Mouse (Mus musculus) T-helper 1 cell (primary cell): ENCODE measurements around the gene Tnnc2.

Experiments
- in situ Hi-C: fragments of 300-600 bp; cut with MboI, MseI; formaldehyde crosslinking; loops from one replicate; pipeline ENCODE4 v1.15.1; 2025; ENCODE audit warnings: high pct_unique_total_duplicates

Tnnc2 gene

GRCm38 (mm10) chr2:164795868-164796267 is 16.1 kb upstream of the Tnnc2 start:
- in situ Hi-C loops = no loop called here

DNA sequence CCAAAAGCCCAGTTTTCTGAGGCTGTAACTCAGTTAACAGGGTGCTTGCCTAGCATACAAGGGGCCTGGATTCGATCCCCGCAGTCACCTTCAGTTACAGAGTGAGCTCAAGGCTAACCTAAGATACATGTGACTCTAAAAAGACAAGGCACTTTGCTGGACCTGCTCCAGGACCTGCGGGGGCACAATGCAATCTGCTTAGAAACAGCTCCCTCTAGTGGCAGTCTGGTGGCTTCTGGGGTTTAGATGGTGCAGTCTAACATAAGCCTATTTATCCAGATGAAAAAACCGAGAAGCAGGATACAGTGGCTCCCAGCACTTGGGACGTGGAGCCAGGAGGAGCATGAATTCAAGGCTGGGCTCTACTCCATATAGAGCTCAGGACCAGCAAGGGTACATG is 14.5 kb upstream of the Tnnc2 start:
- in situ Hi-C loops = no loop called here

GRCm38 (mm10) chr2:164793772-164794171 is 14.0 kb upstream of the Tnnc2 start:
- in situ Hi-C loops = no loop called here

DNA sequence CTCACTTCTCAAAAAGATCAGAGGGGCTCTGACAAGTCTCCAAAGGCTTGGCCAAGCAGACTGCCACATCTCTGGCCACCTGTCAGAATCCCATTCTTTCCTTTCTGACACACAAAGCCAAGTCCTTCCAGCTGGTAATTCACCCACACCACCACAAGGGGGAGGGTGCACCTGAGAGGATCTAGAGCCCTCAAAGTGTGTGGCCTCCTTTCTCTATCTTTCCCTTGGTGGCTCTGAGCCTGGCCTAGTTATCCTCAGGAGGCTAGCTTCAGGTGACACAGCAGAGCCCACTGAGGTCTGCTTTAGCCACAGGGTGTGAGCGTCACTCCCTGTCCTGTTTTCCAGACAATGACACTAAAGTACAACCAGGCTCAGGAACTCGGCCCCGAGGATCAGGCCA is 13.5 kb upstream of the Tnnc2 start:
- in situ Hi-C loops = no loop called here

GRCm38 (mm10) chr2:164792400-164793190 is 12.8 kb upstream of the Tnnc2 start:
- in situ Hi-C loops = no loop called here

GRCm38 (mm10) chr2:164791841-164792261 is 12.1 kb upstream of the Tnnc2 start:
- in situ Hi-C loops = no loop called here

DNA sequence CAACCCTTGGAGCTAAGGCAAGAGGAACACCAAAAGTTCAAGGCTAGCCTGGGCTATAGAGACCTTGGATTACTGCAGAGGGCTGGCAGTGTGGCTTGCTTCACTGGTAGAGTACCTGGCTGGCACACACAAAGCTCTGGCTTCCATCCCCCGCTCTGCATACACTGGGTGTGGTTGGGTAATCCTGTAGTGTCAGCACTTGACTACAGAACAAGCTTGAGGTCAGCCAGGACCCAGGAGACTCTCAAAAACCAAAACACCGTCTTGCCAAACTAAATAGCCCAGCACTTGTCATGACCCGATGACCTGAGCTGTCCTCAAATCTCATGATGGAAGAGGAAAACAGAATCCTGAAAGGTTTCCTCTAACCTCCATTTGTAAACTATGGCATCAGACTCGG is 10.7 kb upstream of the Tnnc2 start:
- in situ Hi-C loops = no loop called here

DNA sequence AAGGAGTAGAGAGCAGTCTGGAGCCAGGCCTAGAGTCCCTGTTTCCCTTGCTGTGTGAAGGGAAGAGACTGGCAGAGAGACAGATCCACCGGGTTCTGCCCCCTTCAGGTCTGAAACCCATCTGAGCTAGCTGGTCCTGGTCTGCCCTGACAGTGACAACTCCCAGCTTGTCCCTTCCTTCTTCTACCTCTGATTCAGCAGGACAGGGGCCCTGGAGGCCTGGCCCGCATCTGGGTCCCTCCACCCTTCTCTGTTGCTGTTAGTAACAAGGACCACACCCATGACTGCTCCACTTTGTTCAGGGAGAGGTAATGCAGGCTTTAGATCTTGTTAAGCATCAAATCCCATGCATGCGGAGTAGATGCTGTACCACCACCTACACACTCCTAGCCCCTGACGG is 8.6 kb upstream of the Tnnc2 start:
- in situ Hi-C loops = no loop called here

DNA sequence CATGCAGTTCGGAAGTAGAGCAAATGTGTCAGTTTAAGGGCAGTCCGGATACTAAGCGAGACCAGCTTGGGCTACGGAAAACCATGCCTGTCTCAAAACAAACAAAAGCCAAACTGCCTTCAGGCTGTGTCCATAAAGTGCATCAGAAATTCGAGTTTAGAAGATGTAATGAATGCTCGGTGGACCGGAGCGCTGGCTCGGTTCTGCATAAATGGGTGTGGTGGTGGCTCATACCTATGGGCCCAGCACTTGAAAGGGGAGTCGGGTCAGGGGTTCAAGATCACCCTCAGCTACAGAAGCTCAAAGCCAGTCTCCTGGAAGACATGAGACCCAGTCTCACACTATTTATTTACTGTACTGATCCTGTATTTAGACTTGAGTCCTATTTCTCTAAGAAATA is 8.0 kb upstream of the Tnnc2 start:
- in situ Hi-C loops = no loop called here

DNA sequence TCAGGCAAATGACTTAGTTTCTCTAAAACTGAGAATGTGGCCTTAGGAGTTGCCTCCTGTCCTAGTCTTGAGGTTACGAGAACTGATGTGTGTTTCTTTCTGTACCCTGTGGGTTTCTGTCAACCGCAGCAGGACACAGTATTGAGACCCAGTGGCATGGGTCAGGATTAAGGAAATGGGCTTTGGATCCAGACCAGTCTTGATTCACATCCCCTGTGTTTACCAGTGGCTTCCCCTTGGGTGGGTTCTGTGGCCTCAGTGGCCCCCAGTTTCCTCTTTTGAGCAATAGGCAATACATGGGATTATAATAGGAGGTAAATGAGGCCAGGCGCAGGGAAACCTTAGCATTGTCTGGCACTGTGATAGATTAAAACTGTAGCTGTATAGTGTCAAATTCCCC is 7.3 kb upstream of the Tnnc2 start:
- in situ Hi-C loops = no loop called here

DNA sequence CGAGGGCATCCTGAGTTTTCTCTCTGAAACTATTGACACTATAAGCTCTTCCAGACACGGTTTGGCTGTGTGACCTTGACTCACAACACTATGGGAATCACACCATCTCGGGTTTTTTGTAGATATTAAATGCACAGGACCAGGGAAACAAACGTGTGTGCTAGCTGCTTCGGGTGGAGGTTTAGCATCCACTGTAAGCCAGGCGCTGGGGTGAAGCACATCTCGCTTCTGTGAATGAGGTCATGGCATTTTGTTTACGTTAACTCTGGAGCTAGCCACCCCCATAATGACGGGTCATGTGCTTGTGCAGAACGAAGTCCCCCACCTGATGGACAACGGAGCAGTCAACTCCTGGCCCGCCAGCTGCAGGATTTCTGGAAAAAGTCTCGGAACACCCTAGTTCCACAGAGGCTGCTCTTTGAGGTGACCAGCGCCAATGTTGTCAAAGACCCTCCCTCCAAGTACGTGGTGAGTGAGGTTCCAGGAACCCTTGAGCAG is 6.7 kb upstream of the Tnnc2 start:
- in situ Hi-C loops = no loop called here

DNA sequence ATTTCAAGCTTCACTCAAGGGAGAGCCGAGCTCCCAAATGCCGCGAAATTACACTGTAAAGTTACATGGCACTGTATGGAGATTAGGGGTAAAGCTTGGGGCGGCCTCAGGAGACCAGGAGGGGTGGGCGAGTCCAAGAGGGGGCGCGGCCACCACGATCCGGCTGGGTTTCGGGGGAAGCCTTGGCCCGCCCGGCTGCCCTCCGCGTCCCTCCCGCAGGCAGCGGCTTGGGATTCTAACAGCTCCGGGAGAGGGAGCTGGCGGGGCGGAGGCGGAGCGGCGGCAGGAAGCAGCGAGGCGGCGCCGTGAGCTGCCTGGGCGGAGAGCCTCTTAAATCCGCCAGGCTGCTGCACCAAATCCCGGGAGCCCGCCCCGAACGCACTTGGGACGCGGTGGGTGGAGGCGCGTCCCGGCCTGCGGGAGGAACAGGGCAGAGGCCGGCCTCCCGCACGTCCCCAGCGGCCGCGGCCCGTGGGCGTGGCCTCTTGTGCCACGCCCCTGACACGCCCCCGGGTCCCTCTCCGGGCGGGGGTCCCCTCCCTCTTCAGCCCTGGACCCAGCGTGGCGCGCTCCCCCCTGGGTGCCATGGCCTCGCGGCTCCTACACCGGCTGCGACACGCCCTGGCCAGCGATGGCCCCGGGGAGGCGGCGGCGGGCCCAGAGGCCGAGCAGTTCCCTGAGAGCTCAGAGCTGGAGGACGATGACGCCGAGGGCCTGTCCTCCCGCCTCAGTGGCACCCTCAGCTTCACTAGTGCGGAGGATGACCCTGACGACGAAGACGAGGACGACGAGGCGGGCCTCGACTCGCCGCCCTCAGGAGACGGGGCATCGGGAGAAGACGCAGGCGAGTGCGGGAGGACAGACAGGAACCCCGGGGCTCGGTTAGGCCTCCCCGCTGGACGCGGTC is 6.0 kb upstream of the Tnnc2 start, which contains the start of gene Snx21:
Gene Snx21, plus strand, starts transcription at position 343 of the 907 bp plus-strand sequence.
- in situ Hi-C loops = no loop called here

DNA sequence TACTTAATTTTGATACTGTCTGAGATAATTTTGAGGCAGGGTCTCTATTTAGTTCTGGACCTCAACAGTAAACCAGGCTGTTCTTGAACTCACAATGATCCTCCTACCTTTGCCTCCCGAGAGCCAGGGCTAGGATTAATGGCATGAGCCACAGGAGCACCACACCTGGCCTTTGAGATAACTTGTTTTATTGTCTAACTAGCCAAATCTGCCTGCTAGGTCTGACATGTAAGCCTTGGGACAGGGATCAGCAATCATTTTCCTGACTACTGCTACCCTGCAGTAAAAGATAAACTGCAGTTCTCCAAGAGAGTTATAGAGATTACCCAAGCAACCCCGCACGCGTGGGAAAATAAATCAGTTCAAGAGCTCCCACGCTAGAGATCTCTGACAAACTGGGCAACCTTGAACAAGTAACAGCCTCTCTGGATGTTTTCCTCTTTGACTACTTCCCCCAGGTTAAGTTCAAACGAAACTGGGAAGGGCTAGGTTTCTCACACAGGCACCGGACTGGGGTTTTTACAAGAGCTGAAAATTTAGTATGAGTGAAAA is 5.2 kb upstream of the Tnnc2 start:
- in situ Hi-C loops = no loop called here

GRCm38 (mm10) chr2:164783926-164784581 is 4.3 kb upstream of the Tnnc2 start:
- in situ Hi-C loops = no loop called here

- in situ Hi-C loops = no loop called here
Measured at GRCm38 (mm10) chr2:164781876-164782275, 2.1 kb upstream of the Tnnc2 start.

DNA sequence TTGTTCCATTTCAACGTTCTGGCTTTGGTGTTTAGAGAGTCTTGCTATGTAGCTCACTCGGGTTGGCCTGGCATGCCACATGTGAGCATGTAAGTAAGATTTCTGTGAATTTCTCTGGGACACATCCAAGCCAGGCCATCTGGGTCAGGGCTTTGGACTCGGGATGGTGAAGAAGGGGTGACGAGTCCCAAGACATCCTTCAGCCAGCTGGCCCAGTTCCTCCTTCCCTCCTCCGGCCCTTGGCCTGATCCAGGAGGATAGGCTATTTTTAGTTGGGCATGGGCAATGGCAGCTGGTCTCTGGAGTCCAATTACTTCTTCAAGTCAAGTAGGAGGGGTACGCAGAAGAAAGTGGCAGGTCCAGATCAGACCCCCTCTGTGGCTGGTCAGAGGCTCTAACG is 958 bp downstream of the Tnnc2 start:
- in situ Hi-C loops = no loop called here

- in situ Hi-C loops = no loop called here
Measured at GRCm38 (mm10) chr2:164778015-164778287, 1.8 kb downstream of the Tnnc2 start.

DNA sequence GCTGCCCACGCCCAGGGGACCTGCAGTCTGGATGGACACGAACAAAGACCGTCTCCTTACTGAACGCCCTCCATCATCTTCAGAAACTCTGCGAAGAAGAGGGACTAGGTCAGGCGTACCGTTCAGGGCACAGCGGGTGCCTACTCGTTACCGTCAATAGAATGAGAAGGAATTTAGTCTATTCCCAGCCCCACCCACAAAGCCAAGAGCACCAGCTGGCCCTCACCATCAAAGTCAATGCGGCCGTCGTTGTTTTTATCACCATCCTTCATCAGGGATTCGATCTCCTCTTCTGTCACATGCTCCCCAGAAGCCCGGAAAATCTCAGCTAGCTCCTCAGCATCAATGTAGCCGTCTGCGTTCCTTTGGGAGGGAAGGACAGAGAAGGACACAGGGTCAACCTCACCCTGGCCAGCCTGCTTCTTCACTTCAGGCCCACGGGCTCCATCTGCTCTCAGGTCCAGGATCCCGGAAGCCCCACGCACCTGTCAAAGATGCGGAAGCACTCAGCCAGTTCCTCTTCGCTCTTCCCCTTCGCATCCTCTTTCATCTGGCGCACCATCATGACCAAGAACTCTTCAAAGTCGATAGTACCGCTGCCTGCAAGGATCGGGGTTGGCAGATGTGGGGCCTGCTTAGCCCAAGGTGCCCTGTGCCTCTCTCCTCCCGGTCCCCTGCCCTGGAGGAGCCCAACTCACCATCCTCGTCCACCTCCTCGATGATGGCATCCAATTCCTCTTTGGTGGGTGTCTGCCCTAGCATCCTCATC is 2.3 kb downstream of the Tnnc2 start:
- in situ Hi-C loops = no loop called here

DNA sequence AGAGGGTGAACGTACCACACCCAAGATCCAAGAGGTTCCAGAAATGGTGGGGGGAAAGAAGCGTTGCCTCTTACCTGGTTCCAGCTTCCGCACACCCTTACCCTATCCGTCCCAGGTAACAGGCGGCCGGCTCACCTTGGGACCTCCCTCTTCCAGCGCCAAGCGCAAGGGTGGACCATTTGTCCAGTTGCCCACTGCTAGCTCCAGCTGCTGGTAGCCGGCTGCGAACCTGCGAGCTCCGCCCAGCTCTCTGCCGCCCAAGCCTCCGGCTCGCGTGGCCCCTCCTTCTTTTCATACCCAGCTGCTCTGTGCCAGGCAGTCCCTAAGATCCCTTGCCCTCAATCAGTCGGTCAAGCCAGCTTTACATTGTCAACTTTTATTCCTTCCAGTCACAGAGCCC is 3.0 kb downstream of the Tnnc2 start:
- in situ Hi-C loops = no loop called here

GRCm38 (mm10) chr2:164776130-164776529 is 3.6 kb downstream of the Tnnc2 start:
- in situ Hi-C loops = no loop called here

GRCm38 (mm10) chr2:164773989-164774364 is 5.8 kb downstream of the Tnnc2 start:
- in situ Hi-C loops = no loop called here
